Mouse (Mus musculus) E14TG2a.4 (cell line): ENCODE results near the gene Gan.

Source experiments
- CTCF ChIP-seq: conservative IDR thresholded peaks from 2 replicates; pipeline ENCODE4 v1.5.1; 2014; ENCODE audit warnings: low read length
- NANOG ChIP-seq: IDR thresholded peaks from 2 replicates; pipeline ENCODE4 v1.6.1; 2014; ENCODE audit warnings: borderline replicate concordance, low read length, mixed read lengths

DNA sequence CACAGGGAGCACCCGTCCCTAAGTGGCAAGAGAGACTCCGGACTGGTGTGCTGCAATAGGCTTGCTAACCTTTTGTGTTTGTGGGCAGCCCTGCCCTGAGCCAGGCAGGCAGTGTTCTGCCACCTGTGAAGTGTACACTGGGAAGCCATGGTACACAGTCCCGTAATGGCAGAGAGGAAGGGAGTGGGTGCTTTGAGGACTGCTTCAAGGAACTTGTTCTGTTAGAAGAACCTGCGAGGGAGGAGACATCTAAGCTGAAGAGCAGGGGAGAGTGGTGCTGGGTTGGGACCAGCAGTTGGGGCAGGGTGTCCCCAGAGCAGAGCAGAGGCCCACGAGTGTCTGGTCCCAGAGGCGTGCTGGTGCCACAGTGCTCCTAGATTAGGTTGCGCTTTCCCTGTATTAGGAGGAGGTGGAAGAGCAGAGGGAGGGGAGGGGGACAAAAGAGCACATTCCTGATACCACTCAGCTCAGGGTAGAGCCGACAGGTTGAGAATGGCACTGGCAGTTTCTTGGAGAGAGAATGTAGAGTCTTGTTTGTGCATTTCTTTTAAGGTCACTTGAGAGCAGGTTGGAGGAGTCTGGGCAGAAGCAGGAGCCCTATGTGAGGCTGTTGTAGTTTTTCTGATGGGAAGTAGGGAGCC lies 9.4 kb downstream of the Gan start:
- TF ChIP-seq CTCF (no peak), NANOG (no peak)
